Mouse (Mus musculus): ENCODE measurements at regions not wholly inside any gene's neighbourhood (a gene's known extent, or its start where the extent isn't known, plus 50 kb on each side); places are given as distances from the start of the nearest gene placed in this dataset.

DNA sequence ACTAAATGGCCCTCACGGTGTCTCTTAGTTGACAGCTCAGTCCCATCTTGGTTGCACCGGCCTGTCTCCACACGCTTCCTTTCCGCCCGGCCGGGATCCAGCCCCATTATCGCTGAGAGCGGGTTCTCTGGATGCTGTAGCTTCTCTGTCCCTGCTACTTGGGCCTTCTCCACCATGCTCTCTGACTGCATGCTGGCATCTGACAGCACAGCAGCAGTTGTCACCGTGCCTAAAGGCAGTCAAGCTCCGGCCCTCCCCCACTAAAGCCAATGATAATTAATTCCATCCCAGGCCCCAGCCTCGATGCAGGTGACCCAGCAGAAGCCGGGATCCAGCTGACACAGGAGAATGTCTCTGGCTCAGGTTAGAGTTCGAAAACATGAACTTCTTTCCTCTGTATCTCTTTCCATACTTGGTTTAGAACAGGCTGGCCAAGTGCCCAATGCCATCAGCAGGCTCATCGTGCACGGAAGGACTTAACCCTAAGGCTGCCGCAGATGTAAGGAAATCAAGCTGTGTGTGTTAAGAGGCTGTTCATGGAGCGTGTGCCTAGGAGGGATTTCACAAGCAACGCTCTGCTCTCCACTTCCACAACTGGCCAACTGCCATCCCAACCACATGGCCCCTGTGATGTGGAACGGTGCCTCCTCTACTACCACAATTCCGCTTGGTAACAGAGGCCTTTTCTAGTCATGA, 76.5 kb upstream of the Gpc1 start:
- Histone ChIP-seq H3K9me3 (ENCODE audit: control insufficient read depth, low read length) (no peaks in the 10 kb centered on the region), H3K4me1 (ENCODE audit: control insufficient read depth) (no peaks in the 10 kb centered on the region), H3K27me3 (ENCODE audit: control insufficient read depth) (no peaks in the 10 kb centered on the region), H3K36me3 (ENCODE audit: control insufficient read depth) (no peaks in the 10 kb centered on the region), H3K4me3 (replicated peaks) (no peak overlapping the region)
- TF ChIP-seq GATA1 (IDR thresholded peaks at IDR 0.05; ENCODE audit: low read length) (no peak), TAL1 (IDR thresholded peaks at IDR 0.05; ENCODE audit: low read length) (no peak)

DNA sequence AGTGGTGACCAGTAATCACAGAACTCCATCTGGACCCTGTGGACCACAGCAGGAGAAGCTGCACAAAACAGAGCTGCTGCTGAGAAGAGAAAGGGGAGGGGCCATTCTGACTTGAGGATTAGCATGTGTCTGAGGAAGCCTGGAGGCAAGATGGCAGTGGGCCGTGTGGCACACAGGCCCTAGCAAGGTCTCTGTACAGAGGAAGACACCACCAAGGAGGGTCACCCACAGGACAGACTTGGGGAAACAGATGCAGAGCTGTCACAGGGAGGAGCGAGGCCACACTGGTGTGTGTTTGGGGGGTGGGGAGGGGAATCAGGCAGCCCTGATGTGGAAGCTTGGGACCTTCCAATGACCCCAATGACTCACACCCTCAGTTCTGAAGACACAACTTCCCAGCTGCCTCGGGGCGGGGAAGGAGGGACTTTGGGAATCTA, 79.7 kb upstream of the Gpc1 start:
- Histone ChIP-seq H3K36me3 (ENCODE audit: control insufficient read depth) (no peaks in the 10 kb centered on the region), H3K27me3 (ENCODE audit: control insufficient read depth) (no peaks in the 10 kb centered on the region), H3K9me3 (ENCODE audit: control insufficient read depth, low read length) (no peaks in the 10 kb centered on the region), H3K4me1 (ENCODE audit: control insufficient read depth) (no peaks in the 10 kb centered on the region), H3K4me3 (replicated peaks) (no peak overlapping the region)
- TF ChIP-seq GATA1 (IDR thresholded peaks at IDR 0.05; ENCODE audit: low read length), result no peak
- TF ChIP-seq TAL1 (IDR thresholded peaks at IDR 0.05; ENCODE audit: low read length), result no peak

DNA sequence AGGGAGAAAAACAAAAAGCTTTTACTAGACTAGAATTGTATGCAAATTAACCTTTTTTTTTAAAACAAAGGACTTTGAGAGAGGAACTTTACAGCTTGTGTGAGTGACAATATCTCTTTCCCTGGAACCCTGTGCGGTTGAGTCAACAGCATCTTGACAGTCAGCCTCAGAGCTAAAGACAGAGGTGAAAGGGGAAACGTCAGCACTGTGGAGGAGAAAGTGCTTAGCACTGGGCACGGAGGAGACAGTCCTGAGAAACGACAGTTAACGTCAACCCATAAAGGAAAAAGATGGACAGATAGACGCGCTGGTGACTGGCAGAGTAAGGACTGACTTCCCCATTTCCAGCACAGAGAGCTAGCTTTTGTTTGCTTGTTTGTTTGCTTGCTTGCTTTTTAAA, 82.0 kb upstream of the Gpc1 start:
- H3K4me3 ChIP-seq (replicated peaks), result no peak overlapping the region
- no peaks in the 10 kb centered on the region for H3K9me3 ChIP-seq (ENCODE audit: control insufficient read depth, low read length)
- H3K27me3 ChIP-seq (ENCODE audit: control insufficient read depth), result no peaks in the 10 kb centered on the region
- TF ChIP-seq TAL1 (IDR thresholded peaks at IDR 0.05; ENCODE audit: low read length) (no peak), GATA1 (IDR thresholded peaks at IDR 0.05; ENCODE audit: low read length) (no peak)
- H3K36me3 ChIP-seq (ENCODE audit: control insufficient read depth), result no peaks in the 10 kb centered on the region
- no peaks in the 10 kb centered on the region for H3K4me1 ChIP-seq (ENCODE audit: control insufficient read depth)

DNA sequence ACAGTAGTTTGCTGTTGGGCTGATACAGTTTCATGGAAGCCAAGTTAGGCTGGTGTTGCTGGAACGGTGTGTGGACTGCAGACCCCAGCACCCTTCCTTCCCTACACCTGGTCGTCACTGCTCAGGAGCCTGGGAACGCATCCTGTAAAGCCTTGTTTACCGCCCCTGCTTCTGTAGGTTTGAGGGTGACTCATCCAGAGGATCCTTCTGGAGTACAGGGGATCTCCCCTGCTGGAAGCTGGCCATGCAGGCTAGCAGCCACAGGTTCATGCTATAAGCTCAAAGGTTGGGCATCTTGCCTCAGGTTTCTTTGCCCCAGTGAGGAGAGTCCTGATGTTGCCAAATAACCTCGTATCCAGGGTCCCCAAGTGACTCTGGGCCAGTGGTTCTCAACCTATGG, 86.2 kb upstream of the Gpc1 start:
- Histone ChIP-seq H3K4me3 (replicated peaks) (no peak overlapping the region), H3K27me3 (ENCODE audit: control insufficient read depth) (no peaks in the 10 kb centered on the region), H3K4me1 (ENCODE audit: control insufficient read depth) (no peaks in the 10 kb centered on the region), H3K9me3 (ENCODE audit: control insufficient read depth, low read length) (no peaks in the 10 kb centered on the region), H3K36me3 (ENCODE audit: control insufficient read depth) (no peaks in the 10 kb centered on the region)
- no peak for TF ChIP-seq TAL1 (IDR thresholded peaks at IDR 0.05; ENCODE audit: low read length)
- no peak for TF ChIP-seq GATA1 (IDR thresholded peaks at IDR 0.05; ENCODE audit: low read length)

DNA sequence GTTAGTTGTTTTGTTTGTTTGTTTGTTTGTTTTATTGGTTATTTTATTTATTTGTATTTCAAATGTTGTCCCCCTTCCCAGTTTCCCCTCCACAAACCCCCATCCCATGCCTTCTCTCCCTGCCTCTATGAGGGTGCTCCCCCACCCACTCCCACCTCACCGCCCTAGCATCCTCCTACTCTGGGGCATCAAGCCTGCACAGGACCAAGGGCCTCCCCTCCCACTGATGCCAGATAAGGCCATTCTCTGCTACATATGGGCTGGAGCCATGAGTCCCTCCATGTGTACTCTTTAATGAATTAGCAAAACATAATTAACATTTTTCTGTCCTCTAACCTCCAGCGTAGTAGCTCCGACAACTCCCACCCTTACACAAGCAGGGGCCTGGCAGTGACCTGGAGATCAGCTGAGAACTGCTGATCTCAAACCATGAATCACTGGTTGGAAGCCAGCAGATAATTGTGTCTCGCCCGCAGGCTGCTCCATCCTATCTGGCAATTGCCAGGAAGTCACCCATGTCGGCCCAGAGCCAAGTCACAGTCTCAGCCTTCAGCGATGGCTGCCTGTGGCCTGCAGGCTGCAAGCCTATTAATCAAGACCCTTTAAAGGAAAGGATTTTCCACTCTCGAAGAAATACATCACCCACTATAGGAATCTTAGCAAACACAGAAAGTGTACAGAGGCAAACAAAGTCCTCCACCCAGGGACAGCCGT, 86.8 kb upstream of the Gpc1 start:
- Histone ChIP-seq H3K4me3 (replicated peaks) (no peak overlapping the region), H3K36me3 (ENCODE audit: control insufficient read depth) (no peaks in the 10 kb centered on the region), H3K27me3 (ENCODE audit: control insufficient read depth) (no peaks in the 10 kb centered on the region), H3K9me3 (ENCODE audit: control insufficient read depth, low read length) (no peaks in the 10 kb centered on the region), H3K4me1 (ENCODE audit: control insufficient read depth) (no peaks in the 10 kb centered on the region)
- TF ChIP-seq GATA1 (IDR thresholded peaks at IDR 0.05; ENCODE audit: low read length), result no peak
- no peak for TF ChIP-seq TAL1 (IDR thresholded peaks at IDR 0.05; ENCODE audit: low read length)

DNA sequence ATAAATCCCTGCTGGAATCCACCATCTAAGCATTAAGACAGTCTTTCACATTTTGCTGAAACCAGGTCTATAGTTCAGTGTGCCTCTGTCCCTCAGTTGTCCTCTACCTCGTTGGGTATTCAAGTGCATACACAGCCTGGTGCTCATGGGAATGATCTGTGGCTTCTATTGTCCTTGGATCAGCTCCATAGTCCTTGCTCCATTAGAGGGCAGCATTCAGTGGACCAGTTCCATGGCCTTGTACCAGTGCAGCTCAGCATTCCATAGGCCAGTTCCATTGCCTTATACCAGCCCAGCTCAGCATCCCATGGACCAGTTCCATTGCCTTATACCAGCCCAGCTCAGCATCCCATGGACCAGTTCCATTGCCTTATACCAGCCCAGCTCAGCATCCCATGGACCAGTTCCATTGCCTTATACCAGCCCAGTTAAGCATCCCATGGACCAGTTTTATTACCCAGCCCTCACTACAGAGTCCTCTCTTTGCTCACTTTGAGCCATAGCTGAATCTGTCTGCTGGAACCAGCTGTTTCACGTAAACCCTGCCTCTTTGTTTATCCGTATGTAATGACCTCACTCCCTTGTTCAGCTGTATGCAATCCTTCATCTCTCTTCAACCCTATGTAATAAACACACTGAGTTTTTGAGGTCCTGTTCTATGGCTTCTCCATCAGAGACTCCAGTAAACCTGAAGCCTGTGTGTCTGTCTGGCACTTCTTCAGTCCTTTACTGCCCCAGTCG, 88.4 kb upstream of the Gpc1 start:
- no peak overlapping the region for H3K4me3 ChIP-seq (replicated peaks)
- no peaks in the 10 kb centered on the region for H3K4me1 ChIP-seq (ENCODE audit: control insufficient read depth)
- TF ChIP-seq TAL1 (IDR thresholded peaks at IDR 0.05; ENCODE audit: low read length), result no peak
- H3K36me3 ChIP-seq (ENCODE audit: control insufficient read depth), result no peaks in the 10 kb centered on the region
- no peaks in the 10 kb centered on the region for H3K27me3 ChIP-seq (ENCODE audit: control insufficient read depth)
- no peaks in the 10 kb centered on the region for H3K9me3 ChIP-seq (ENCODE audit: control insufficient read depth, low read length)

DNA sequence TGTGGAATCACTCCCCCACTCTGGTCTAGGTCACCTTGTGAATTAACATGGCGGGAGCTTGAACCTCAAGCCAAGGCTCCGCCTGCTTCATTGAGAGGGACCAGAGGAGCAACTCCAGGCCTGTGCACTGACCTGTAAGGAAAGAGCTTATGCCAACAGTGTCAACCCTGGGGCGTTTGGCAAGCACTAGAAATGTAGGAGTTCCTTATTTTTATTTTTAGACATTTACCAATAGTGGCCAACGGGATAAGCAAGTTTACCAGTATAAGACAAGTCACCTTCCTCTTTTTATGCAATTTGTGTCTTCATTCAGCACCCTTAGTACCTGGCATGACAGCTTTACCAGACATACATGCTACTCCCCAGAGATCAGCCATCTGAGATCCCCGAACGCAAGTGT, 89.1 kb upstream of the Gpc1 start:
- no peaks in the 10 kb centered on the region for H3K27me3 ChIP-seq (ENCODE audit: control insufficient read depth)
- H3K36me3 ChIP-seq (ENCODE audit: control insufficient read depth), result no peaks in the 10 kb centered on the region
- H3K9me3 ChIP-seq (ENCODE audit: control insufficient read depth, low read length), result no peaks in the 10 kb centered on the region
- no peaks in the 10 kb centered on the region for H3K4me1 ChIP-seq (ENCODE audit: control insufficient read depth)
- no peak overlapping the region for H3K4me3 ChIP-seq (replicated peaks)
- TF ChIP-seq GATA1 (IDR thresholded peaks at IDR 0.05; ENCODE audit: low read length) (no peak), TAL1 (IDR thresholded peaks at IDR 0.05; ENCODE audit: low read length) (no peak)

DNA sequence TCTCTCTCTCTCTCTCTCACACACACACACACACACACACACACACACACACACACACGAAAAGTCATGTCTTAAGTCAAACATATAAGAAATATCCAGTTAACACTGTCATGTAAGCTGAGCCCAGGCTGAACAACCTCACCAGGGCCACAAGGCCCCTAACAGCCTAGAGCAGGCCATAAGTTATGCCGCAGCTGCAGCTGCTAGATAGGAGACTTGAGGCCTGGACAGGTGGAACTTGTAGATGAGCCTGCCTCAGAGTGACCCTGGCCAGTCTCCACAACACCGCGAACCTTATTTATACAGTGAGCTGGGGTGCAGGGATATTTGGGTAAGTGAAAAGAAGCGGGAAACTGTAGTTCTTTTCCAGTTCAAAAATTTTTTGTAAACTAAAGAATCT, 90.4 kb upstream of the Gpc1 start:
- Histone ChIP-seq H3K36me3 (ENCODE audit: control insufficient read depth) (no peaks in the 10 kb centered on the region), H3K4me1 (ENCODE audit: control insufficient read depth) (no peaks in the 10 kb centered on the region), H3K4me3 (replicated peaks) (no peak overlapping the region), H3K9me3 (ENCODE audit: control insufficient read depth, low read length) (no peaks in the 10 kb centered on the region), H3K27me3 (ENCODE audit: control insufficient read depth) (no peaks in the 10 kb centered on the region)
- TF ChIP-seq TAL1 (IDR thresholded peaks at IDR 0.05; ENCODE audit: low read length), result no peak
- TF ChIP-seq GATA1 (IDR thresholded peaks at IDR 0.05; ENCODE audit: low read length), result no peak

DNA sequence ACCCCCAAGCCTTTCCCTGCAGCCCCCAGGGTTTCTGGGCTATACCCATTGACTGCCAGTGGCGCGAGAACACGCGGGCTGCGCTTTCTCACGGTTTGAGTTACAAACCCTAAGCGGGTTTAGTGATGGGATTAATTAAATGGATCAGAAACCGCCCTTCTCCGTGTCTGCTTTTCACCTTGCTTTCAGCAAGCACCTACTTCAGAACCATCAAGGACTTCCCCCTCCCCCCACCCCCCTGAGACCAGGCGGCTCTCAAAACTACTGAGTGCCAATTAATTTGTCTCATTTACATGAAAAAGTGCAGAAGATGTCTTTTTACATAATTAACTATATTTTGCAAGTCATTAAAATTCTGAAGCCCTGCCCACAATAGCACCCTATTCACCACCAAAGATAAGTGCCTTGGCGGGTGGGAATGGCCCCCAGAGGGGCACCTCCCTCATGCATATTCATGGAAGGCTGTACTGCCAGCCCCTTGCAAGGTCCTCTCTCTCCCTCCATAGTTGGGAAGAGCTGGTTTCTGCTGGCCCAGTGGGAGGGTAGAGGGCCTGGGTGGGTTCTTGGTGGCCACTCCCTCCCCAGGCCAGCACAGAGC, 89.1 kb upstream of the Otos start:
- H3K9me3 ChIP-seq (ENCODE audit: control insufficient read depth, low read length), result no peaks in the 10 kb centered on the region
- H3K4me3 ChIP-seq (replicated peaks), result no peak overlapping the region
- TF ChIP-seq TAL1 (IDR thresholded peaks at IDR 0.05; ENCODE audit: low read length) (no peak), GATA1 (IDR thresholded peaks at IDR 0.05; ENCODE audit: low read length) (no peak)
- no peaks in the 10 kb centered on the region for H3K36me3 ChIP-seq (ENCODE audit: control insufficient read depth)
- H3K4me1 ChIP-seq (ENCODE audit: control insufficient read depth), result no peaks in the 10 kb centered on the region
- no peaks in the 10 kb centered on the region for H3K27me3 ChIP-seq (ENCODE audit: control insufficient read depth)
